Mouse (Mus musculus) liver, embryonic 13.5 days (tissue): Measurements from ENCODE around the gene Nedd1. TPM values are rescaled to one million over a fixed set of nuclear protein-coding genes. Genes with fewer than 3 reads are reported as not detected.

ENCODE experiments used
- ATAC-seq: fragments of 200-750 bp; cut with Nextera tagmentation; 2 replicates; pipeline ENCODE4 v1.8.0; 2017; ENCODE audit warnings: low read depth, mild to moderate bottlenecking, moderate number of reproducible peaks, moderate library complexity
- DNase-seq: peaks from one replicate; pipeline ENCODE4 v3.0.0; 2022
- H3K27ac ChIP-seq: fragments of 300-500 bp; sonication (generic); 2 replicates; pipeline ENCODE4 v1.5.1; 2015; ENCODE audit warnings: moderate library complexity, mild to moderate bottlenecking, inconsistent platforms
- H3K27me3 ChIP-seq: fragments of 300-500 bp; sonication (generic); 2 replicates; pipeline ENCODE4 v1.6.1; 2015; ENCODE audit warnings: mild to moderate bottlenecking, inconsistent platforms
- H3K36me3 ChIP-seq: fragments of 300-500 bp; sonication (generic); 2 replicates; pipeline ENCODE4 v1.6.1; 2015; ENCODE audit warnings: mild to moderate bottlenecking, inconsistent platforms
- H3K4me1 ChIP-seq: fragments of 300-500 bp; sonication (generic); replicated peaks from 2 replicates; pipeline ENCODE4 v1.6.1; 2015; ENCODE audit warnings: inconsistent platforms
- H3K4me2 ChIP-seq: fragments of 300-500 bp; sonication (generic); 2 replicates; pipeline ENCODE4 v1.6.1; 2015; ENCODE audit warnings: inconsistent platforms, mild to moderate bottlenecking, moderate library complexity
- H3K4me3 ChIP-seq: fragments of 300-500 bp; sonication (generic); replicated peaks from 2 replicates; pipeline ENCODE4 v1.5.1; 2015; ENCODE audit warnings: mild to moderate bottlenecking, inconsistent platforms
- H3K9ac ChIP-seq: fragments of 300-500 bp; sonication (generic); 2 replicates; pipeline ENCODE4 v1.6.1; 2015; ENCODE audit warnings: mild to moderate bottlenecking, inconsistent platforms
- H3K9me3 ChIP-seq: fragments of 300-500 bp; sonication (generic); replicated peaks from 2 replicates; pipeline ENCODE4 v1.6.1; 2016; ENCODE audit warnings: inconsistent platforms
- WGBS: fragments of 180-500 bp; shearing (Covaris S2); methylation state at CpG from one replicate; pipeline ENCODE4 v1.1.7; 2015; ENCODE audit not compliant: insufficient replicate concordance; 5-methylcytosine and 5-hydroxymethylcytosine counted together
- polyA plus RNA-seq: library from polyadenylated mRNA; unstranded; fragments of >200 nt; fragmentation: Nextera tagmentation; extraction: Ambion mirVana; gene quantifications from 2 replicates; pipeline ENCODE4 v1.2.1, GENCODE M21; 2015

The Nedd1 gene
- polyA plus RNA-seq: 25.2 and 31.6 TPM in 2 replicates

- H3K4me3 ChIP-seq: peak within 1 kb of the TSS; percentile 80
- H3K9me3 ChIP-seq: 0 out of 2 replicates have a peak, but pooled peaks cover 3% of the 10 kb centered on the region
- H3K4me1 ChIP-seq: peaks cover 31% of the 10 kb centered on the region
- H3K27me3 ChIP-seq: no peaks in the 10 kb centered on the region
- peak; percentile 96 for DNase-seq
- peak within 1 kb of the TSS; percentile 93 for H3K27ac ChIP-seq
- WGBS: under 1% methylated on average over 57 of the region's 57 CpGs
- H3K9ac ChIP-seq: peak within 1 kb of the TSS; percentile 90
- peaks cover 20% of the 10 kb centered on the region for H3K36me3 ChIP-seq
- H3K4me2 ChIP-seq: peak within 1 kb of the TSS; percentile 74
- peak; percentile 97 for ATAC-seq
Observed at GRCm38 (mm10) chr10:92721771-92722619, at the start of gene Nedd1. TSS of gene Nedd1 (minus strand) at chr10:92722420.

GRCm38 (mm10) chr10:92754359-92754758 is 32.1 kb upstream of the Nedd1 start:
- Histone ChIP-seq H3K27me3 (no peaks in the 10 kb centered on the region), H3K36me3 (no peaks in the 10 kb centered on the region), H3K4me2 (no peak overlapping the region), H3K9ac (no peak overlapping the region), H3K4me1 (no peaks in the 10 kb centered on the region), H3K4me3 (no peak overlapping the region), H3K9me3 (no peaks in the 10 kb centered on the region), H3K27ac (no peak overlapping the region)
- DNase-seq (no peak), ATAC-seq (no peak)
- WGBS: 78% methylated on average over 5 of the region's 5 CpGs

- Histone ChIP-seq H3K36me3 (no peaks in the 10 kb centered on the region), H3K27me3 (no peaks in the 10 kb centered on the region), H3K27ac (no peak overlapping the region), H3K4me2 (no peak overlapping the region), H3K4me1 (no peaks in the 10 kb centered on the region), H3K9ac (no peak overlapping the region), H3K4me3 (no peak overlapping the region), H3K9me3 (0 out of 2 replicates have a peak, but pooled peaks cover 3% of the 10 kb centered on the region)
- DNase-seq (no peak), ATAC-seq (no peak)
- 39% methylated on average over 3 of the region's 3 CpGs for WGBS
Observed at GRCm38 (mm10) chr10:92730339-92730738, 8.1 kb upstream of the Nedd1 start.

GRCm38 (mm10) chr10:92728723-92729122 is 6.5 kb upstream of the Nedd1 start:
- Histone ChIP-seq H3K27ac (no peak overlapping the region), H3K4me3 (no peak overlapping the region), H3K4me2 (no peak overlapping the region), H3K27me3 (no peaks in the 10 kb centered on the region), H3K4me1 (no peaks in the 10 kb centered on the region), H3K36me3 (no peaks in the 10 kb centered on the region), H3K9me3 (0 out of 2 replicates have a peak, but pooled peaks cover 3% of the 10 kb centered on the region), H3K9ac (no peak overlapping the region)
- DNase-seq (no peak), ATAC-seq (no peak)
- WGBS: 53% methylated on average over 3 of the region's 3 CpGs

GRCm38 (mm10) chr10:92722620-92722988 is 384 bp upstream of the Nedd1 start:
- Histone ChIP-seq H3K36me3 (peaks cover 14% of the 10 kb centered on the region), H3K4me2 (peak overlapping the region; percentile 74), H3K27me3 (no peaks in the 10 kb centered on the region), H3K27ac (peak overlapping the region; percentile 93), H3K9ac (peak overlapping the region; percentile 67), H3K9me3 (0 out of 2 replicates have a peak, but pooled peaks cover 3% of the 10 kb centered on the region), H3K4me1 (peaks cover 27% of the 10 kb centered on the region), H3K4me3 (peak overlapping the region; percentile 80)
- no peak for ATAC-seq
- 42% methylated on average over 5 of the region's 5 CpGs for WGBS
- no peak for DNase-seq

- no peak overlapping the region for H3K4me3 ChIP-seq
- no peaks in the 10 kb centered on the region for H3K27me3 ChIP-seq
- ATAC-seq (no peak), DNase-seq (no peak)
- H3K9ac ChIP-seq: no peak overlapping the region
- H3K9me3 ChIP-seq: no peaks in the 10 kb centered on the region
- peaks cover 57% of the 10 kb centered on the region for H3K36me3 ChIP-seq
- no peaks in the 10 kb centered on the region for H3K4me1 ChIP-seq
- no peak overlapping the region for H3K27ac ChIP-seq
- 83% methylated on average over 6 of the region's 6 CpGs for WGBS
- no peak overlapping the region for H3K4me2 ChIP-seq
Observed at GRCm38 (mm10) chr10:92699032-92699431, 23.2 kb downstream of the Nedd1 start.

GRCm38 (mm10) chr10:92675056-92675455 is 47.2 kb downstream of the Nedd1 start:
- Histone ChIP-seq H3K4me1 (no peaks in the 10 kb centered on the region), H3K9me3 (no peaks in the 10 kb centered on the region), H3K27me3 (no peaks in the 10 kb centered on the region), H3K27ac (no peak overlapping the region), H3K4me2 (no peak overlapping the region), H3K9ac (no peak overlapping the region), H3K36me3 (no peaks in the 10 kb centered on the region), H3K4me3 (no peak overlapping the region)
- DNase-seq: no peak
- 72% methylated on average over 4 of the region's 4 CpGs for whole genome bisulfite sequencing
- no peak for ATAC-seq

- 74% methylated on average over 4 of the region's 4 CpGs for WGBS
- no peak overlapping the region for H3K9ac ChIP-seq
- ATAC-seq (no peak), DNase-seq (no peak)
- H3K27ac ChIP-seq: no peak overlapping the region
- no peaks in the 10 kb centered on the region for H3K27me3 ChIP-seq
- no peaks in the 10 kb centered on the region for H3K4me1 ChIP-seq
- H3K4me2 ChIP-seq: no peak overlapping the region
- H3K9me3 ChIP-seq: no peaks in the 10 kb centered on the region
- H3K36me3 ChIP-seq: no peaks in the 10 kb centered on the region
- no peak overlapping the region for H3K4me3 ChIP-seq
Observed at GRCm38 (mm10) chr10:92671906-92672305, 50.3 kb downstream of the Nedd1 start.

GRCm38 (mm10) chr10:92665287-92665686 is 56.9 kb downstream of the Nedd1 start:
- Histone ChIP-seq H3K36me3 (no peaks in the 10 kb centered on the region), H3K9ac (no peak overlapping the region), H3K4me2 (no peak overlapping the region), H3K9me3 (no peaks in the 10 kb centered on the region), H3K27ac (no peak overlapping the region), H3K4me1 (no peaks in the 10 kb centered on the region), H3K4me3 (no peak overlapping the region), H3K27me3 (no peaks in the 10 kb centered on the region)
- ATAC-seq (no peak), DNase-seq (no peak)
- WGBS: 41% methylated on average over 5 of the region's 5 CpGs

- Histone ChIP-seq H3K9ac (no peak overlapping the region), H3K27ac (no peak overlapping the region), H3K4me3 (no peak overlapping the region), H3K36me3 (no peaks in the 10 kb centered on the region), H3K27me3 (no peaks in the 10 kb centered on the region), H3K4me1 (no peaks in the 10 kb centered on the region), H3K4me2 (no peak overlapping the region), H3K9me3 (no peaks in the 10 kb centered on the region)
- 70% methylated on average over 4 of the region's 4 CpGs for WGBS
- no peak for ATAC-seq
- no peak for DNase-seq
Observed at GRCm38 (mm10) chr10:92653266-92653665, 69.0 kb downstream of the Nedd1 start.

GRCm38 (mm10) chr10:92652399-92652920 is 69.8 kb downstream of the Nedd1 start:
- Histone ChIP-seq H3K27me3 (no peaks in the 10 kb centered on the region), H3K4me1 (no peaks in the 10 kb centered on the region)
- DNase-seq: no peak

More at GRCm38 (mm10) chr10:92652399-92652920, 69.8 kb downstream of the Nedd1 start:
- WGBS: 21% methylated on average over 3 of the region's 3 CpGs
- no peak overlapping the region for H3K4me2 ChIP-seq
- no peaks in the 10 kb centered on the region for H3K9me3 ChIP-seq
- H3K36me3 ChIP-seq: no peaks in the 10 kb centered on the region
- ATAC-seq: no peak
- no peak overlapping the region for H3K4me3 ChIP-seq
- no peak overlapping the region for H3K27ac ChIP-seq
- no peak overlapping the region for H3K9ac ChIP-seq
